Mouse (Mus musculus): ENCODE measurements around the gene BC025920. TPM values are rescaled to one million over a fixed set of nuclear protein-coding genes. Genes with fewer than 3 reads are reported as not detected.
A peak's percentile ranks its signal among the peaks of the same experiment; 100 is the strongest.

Gene BC025920
- total and polyA plus RNA-seq, 3 experiments, result 0.40 to 6.8 (median 4.3) TPM

- H3K4me3 ChIP-seq (ENCODE audit: low read depth, low read length), result peak overlapping the region; percentile 70
Observed at GRCm38 (mm10) chr10:81604968-81605665, 953 bp upstream of the BC025920 start.

GRCm38 (mm10) chr10:81605666-81605973, 450 bp upstream of the BC025920 start:
- no peak for ATAC-seq (ENCODE audit: extremely low read depth, insufficient number of reproducible peaks, low FRiP score, poor library complexity, severe bottlenecking)
- H3K27me3 ChIP-seq (ENCODE audit: insufficient read depth, low read length), result no peaks in the 10 kb centered on the region
- peaks cover 27% of the 10 kb centered on the region for H3K36me3 ChIP-seq (replicated peaks)
- H3K4me3 ChIP-seq (ENCODE audit: low read depth, low read length), result peak overlapping the region; percentile 70
- DNase-seq (ENCODE audit: low spot score), result no peak
- no peaks in the 10 kb centered on the region for H3K9me3 ChIP-seq (replicated peaks)
- H3K4me1 ChIP-seq (ENCODE audit: insufficient read depth, low read depth, low read length), result peaks cover 59% of the 10 kb centered on the region
- no peak for TF ChIP-seq CTCF (IDR thresholded peaks at IDR 0.05; ENCODE audit: low read depth, low read length)
- TF ChIP-seq TAL1 (conservative IDR thresholded peaks at IDR 0.05; ENCODE audit: low read depth, low read length), result no peak
- no peak for TF ChIP-seq GATA2 (IDR thresholded peaks at IDR 0.05; ENCODE audit: borderline replicate concordance, low read depth, low read length)
- TF ChIP-seq GATA1 (IDR thresholded peaks at IDR 0.05; ENCODE audit: borderline replicate concordance, low read length), result no peak
- TF ChIP-seq POLR2AphosphoS5 (IDR thresholded peaks at IDR 0.05; ENCODE audit: insufficient replicate concordance, low read depth, low read length), result no peak

More at GRCm38 (mm10) chr10:81604968-81605665, 953 bp upstream of the BC025920 start:
- ATAC-seq (ENCODE audit: extremely low read depth, insufficient number of reproducible peaks, low FRiP score, poor library complexity, severe bottlenecking) (peak; percentile 23; the same call in 1 of the 2 replicates), DNase-seq (ENCODE audit: low spot score) (peak; percentile 48)
- Histone ChIP-seq H3K36me3 (replicated peaks) (peaks cover 27% of the 10 kb centered on the region), H3K27me3 (ENCODE audit: insufficient read depth, low read length) (no peaks in the 10 kb centered on the region), H3K4me1 (ENCODE audit: insufficient read depth, low read depth, low read length) (peaks cover 64% of the 10 kb centered on the region), H3K9me3 (replicated peaks) (no peaks in the 10 kb centered on the region)
- TF ChIP-seq CTCF (IDR thresholded peaks at IDR 0.05; ENCODE audit: low read depth, low read length) (peak; percentile 45), POLR2AphosphoS5 (IDR thresholded peaks at IDR 0.05; ENCODE audit: insufficient replicate concordance, low read depth, low read length) (no peak)

- Histone ChIP-seq H3K36me3 (replicated peaks) (peaks cover 27% of the 10 kb centered on the region), H3K4me1 (ENCODE audit: insufficient read depth, low read depth, low read length) (peaks cover 42% of the 10 kb centered on the region), H3K9me3 (replicated peaks) (0 out of 2 replicates have a peak, but pooled peaks cover 2% of the 10 kb centered on the region), H3K4me3 (ENCODE audit: low read depth, low read length) (no peak overlapping the region), H3K27me3 (ENCODE audit: insufficient read depth, low read length) (no peaks in the 10 kb centered on the region)
- ATAC-seq (ENCODE audit: extremely low read depth, insufficient number of reproducible peaks, low FRiP score, poor library complexity, severe bottlenecking) (no peak), DNase-seq (ENCODE audit: low spot score) (no peak)
- TF ChIP-seq GATA2 (IDR thresholded peaks at IDR 0.05; ENCODE audit: borderline replicate concordance, low read depth, low read length) (no peak), CTCF (IDR thresholded peaks at IDR 0.05; ENCODE audit: low read depth, low read length) (no peak), POLR2AphosphoS5 (IDR thresholded peaks at IDR 0.05; ENCODE audit: insufficient replicate concordance, low read depth, low read length) (no peak), TAL1 (conservative IDR thresholded peaks at IDR 0.05; ENCODE audit: low read depth, low read length) (no peak)
Observed at GRCm38 (mm10) chr10:81608308-81608707, 2.2 kb downstream of the BC025920 start.

- peaks cover 10% of the 10 kb centered on the region for H3K4me1 ChIP-seq (ENCODE audit: insufficient read depth, low read depth, low read length)
- no peak for ATAC-seq (ENCODE audit: extremely low read depth, insufficient number of reproducible peaks, low FRiP score, poor library complexity, severe bottlenecking)
Observed at GRCm38 (mm10) chr10:81612779-81613178, 6.7 kb downstream of the BC025920 start.

GRCm38 (mm10) chr10:81615486-81615885, 9.4 kb downstream of the BC025920 start:
- ATAC-seq (ENCODE audit: extremely low read depth, insufficient number of reproducible peaks, low FRiP score, poor library complexity, severe bottlenecking), result no peak
- DNase-seq (ENCODE audit: low spot score), result no peak
- Histone ChIP-seq H3K9me3 (replicated peaks) (0 out of 2 replicates have a peak, but pooled peaks cover 2% of the 10 kb centered on the region), H3K4me1 (ENCODE audit: insufficient read depth, low read depth, low read length) (peaks cover 5% of the 10 kb centered on the region), H3K4me3 (ENCODE audit: low read depth, low read length) (no peak overlapping the region), H3K27me3 (ENCODE audit: insufficient read depth, low read length) (peaks cover 13% of the 10 kb centered on the region), H3K36me3 (replicated peaks) (peaks cover 3% of the 10 kb centered on the region)
- TF ChIP-seq POLR2AphosphoS5 (IDR thresholded peaks at IDR 0.05; ENCODE audit: insufficient replicate concordance, low read depth, low read length) (no peak), GATA1 (IDR thresholded peaks at IDR 0.05; ENCODE audit: borderline replicate concordance, low read length) (no peak), CTCF (IDR thresholded peaks at IDR 0.05; ENCODE audit: low read depth, low read length) (no peak), GATA2 (IDR thresholded peaks at IDR 0.05; ENCODE audit: borderline replicate concordance, low read depth, low read length) (no peak), TAL1 (conservative IDR thresholded peaks at IDR 0.05; ENCODE audit: low read depth, low read length) (no peak)

More at GRCm38 (mm10) chr10:81612779-81613178, 6.7 kb downstream of the BC025920 start:
- TF ChIP-seq TAL1 (conservative IDR thresholded peaks at IDR 0.05; ENCODE audit: low read depth, low read length), result no peak
- TF ChIP-seq GATA2 (IDR thresholded peaks at IDR 0.05; ENCODE audit: borderline replicate concordance, low read depth, low read length), result no peak
- no peak for TF ChIP-seq CTCF (IDR thresholded peaks at IDR 0.05; ENCODE audit: low read depth, low read length)
- TF ChIP-seq GATA1 (IDR thresholded peaks at IDR 0.05; ENCODE audit: borderline replicate concordance, low read length), result no peak
- no peak for TF ChIP-seq POLR2AphosphoS5 (IDR thresholded peaks at IDR 0.05; ENCODE audit: insufficient replicate concordance, low read depth, low read length)
- no peak for DNase-seq (ENCODE audit: low spot score)
- peaks cover 13% of the 10 kb centered on the region for H3K27me3 ChIP-seq (ENCODE audit: insufficient read depth, low read length)
- peaks cover 23% of the 10 kb centered on the region for H3K36me3 ChIP-seq (replicated peaks)
- no peak overlapping the region for H3K4me3 ChIP-seq (ENCODE audit: low read depth, low read length)
- H3K9me3 ChIP-seq (replicated peaks), result 0 out of 2 replicates have a peak, but pooled peaks cover 2% of the 10 kb centered on the region

GRCm38 (mm10) chr10:81619976-81620375, 13.9 kb downstream of the BC025920 start:
- H3K4me3 ChIP-seq (ENCODE audit: low read depth, low read length), result no peak overlapping the region
- DNase-seq (ENCODE audit: low spot score) (no peak), ATAC-seq (ENCODE audit: extremely low read depth, insufficient number of reproducible peaks, low FRiP score, poor library complexity, severe bottlenecking) (no peak)
- TF ChIP-seq TAL1 (conservative IDR thresholded peaks at IDR 0.05; ENCODE audit: low read depth, low read length) (no peak), POLR2AphosphoS5 (IDR thresholded peaks at IDR 0.05; ENCODE audit: insufficient replicate concordance, low read depth, low read length) (no peak), CTCF (IDR thresholded peaks at IDR 0.05; ENCODE audit: low read depth, low read length) (no peak), GATA2 (IDR thresholded peaks at IDR 0.05; ENCODE audit: borderline replicate concordance, low read depth, low read length) (no peak), GATA1 (IDR thresholded peaks at IDR 0.05; ENCODE audit: borderline replicate concordance, low read length) (no peak)
- peaks cover 11% of the 10 kb centered on the region for H3K27me3 ChIP-seq (ENCODE audit: insufficient read depth, low read length)
- no peaks in the 10 kb centered on the region for H3K9me3 ChIP-seq (replicated peaks)
- H3K36me3 ChIP-seq (replicated peaks), result peaks cover 46% of the 10 kb centered on the region
- peaks cover 18% of the 10 kb centered on the region for H3K4me1 ChIP-seq (ENCODE audit: insufficient read depth, low read depth, low read length)
